Mouse (Mus musculus) MEL (cell line): ENCODE results near the gene Zmiz1.

Experiments
- BHLHE40 ChIP-seq: IDR thresholded peaks from 2 replicates; pipeline ENCODE4 v1.6.1; 2012; ENCODE audit warnings: low read depth, mild to moderate bottlenecking, inconsistent platforms, low read length, improper control_type of control experiment, borderline replicate concordance
- CTCF ChIP-seq, 3 experiments: IDR thresholded peaks in 2 of 3; conservative IDR thresholded peaks in 1 of 3; 2 replicates each; pipeline ENCODE4 v1.5.1; 2011 to 2012; ENCODE audit warnings: low read length in 3 of 3, low read depth in 2 of 3, mild to moderate bottlenecking in 2 of 3, improper control_type of control experiment in 1 of 3, inconsistent platforms in 1 of 3, mixed read lengths in 1 of 3, moderate library complexity in 1 of 3; ENCODE audit not compliant: control insufficient read depth in 1 of 3, insufficient read depth in 1 of 3, poor library complexity in 1 of 3, severe bottlenecking in 1 of 3
- E2F4 ChIP-seq: IDR thresholded peaks from 2 replicates; pipeline ENCODE4 v1.6.1; 2011; ENCODE audit warnings: low read depth, low read length, improper control_type of control experiment, borderline replicate concordance
- EP300 ChIP-seq, 2 experiments: IDR thresholded peaks; 2 replicates each; pipeline ENCODE4 v1.6.1; 2011; ENCODE audit warnings: improper control_type of control experiment in 2 of 2, low read length in 2 of 2, low read depth in 1 of 2, mild to moderate bottlenecking in 1 of 2
- GABPA ChIP-seq: IDR thresholded peaks from 2 replicates; pipeline ENCODE4 v1.6.1; 2012; ENCODE audit warnings: low read depth, mild to moderate bottlenecking, inconsistent platforms, low read length, improper control_type of control experiment, moderate library complexity
- HCFC1 ChIP-seq: IDR thresholded peaks from 2 replicates; pipeline ENCODE4 v1.6.1; 2012; ENCODE audit warnings: low read depth, mild to moderate bottlenecking, inconsistent platforms, low read length, improper control_type of control experiment, moderate library complexity
- JUND ChIP-seq: IDR thresholded peaks from 2 replicates; pipeline ENCODE4 v1.6.1; 2011; ENCODE audit warnings: low read depth, mild to moderate bottlenecking, improper control_type of control experiment, low read length
- UBTF ChIP-seq: IDR thresholded peaks from 2 replicates; pipeline ENCODE4 v1.6.1; 2012; ENCODE audit warnings: low read depth, mild to moderate bottlenecking, inconsistent platforms, low read length, improper control_type of control experiment, moderate library complexity, borderline replicate concordance; ENCODE audit not compliant: insufficient read depth
- ZC3H11A ChIP-seq: IDR thresholded peaks from 2 replicates; pipeline ENCODE4 v1.6.1; 2012; ENCODE audit warnings: low read depth, mild to moderate bottlenecking, inconsistent platforms, low read length, improper control_type of control experiment
- ZNF384 ChIP-seq: IDR thresholded peaks from 2 replicates; pipeline ENCODE4 v1.6.1; 2012; ENCODE audit warnings: low read depth, mild to moderate bottlenecking, inconsistent platforms, low read length, improper control_type of control experiment

GRCm38 (mm10) chr14:25560841-25561240, 101.9 kb downstream of the Zmiz1 start:
- TF ChIP-seq CTCF (IDR thresholded peaks at IDR 0.05 in 2 of 3, conservative IDR thresholded peaks at IDR 0.05 in 1 of 3; ENCODE audit: control insufficient read depth in 1 of 3, insufficient read depth in 1 of 3, low read depth in 2 of 3, low read length in 3 of 3, poor library complexity in 1 of 3, severe bottlenecking in 1 of 3) (peak in 1 of 3 experiments; percentile 10; a peak in 2 of 6 replicates), UBTF (no peak), E2F4 (no peak), ZC3H11A (no peak), GABPA (no peak), ZNF384 (no peak), HCFC1 (no peak), EP300 (IDR thresholded peaks at IDR 0.05; ENCODE audit: low read depth in 1 of 2, low read length in 2 of 2) (no peak), JUND (no peak), BHLHE40 (no peak)
